Mouse (Mus musculus) embryonic fibroblast, embryonic 13.5 days (primary cell): ENCODE measurements around the gene Rgs6.

Experiments
- CTCF ChIP-seq: IDR thresholded peaks from 2 replicates; pipeline ENCODE4 v1.5.1; 2011; ENCODE audit warnings: mild to moderate bottlenecking, control low read depth, low read length, moderate library complexity, borderline replicate concordance; ENCODE audit not compliant: insufficient read depth
- POLR2A ChIP-seq: IDR thresholded peaks from 2 replicates; pipeline ENCODE4 v1.6.1; 2011; ENCODE audit warnings: low read depth, mild to moderate bottlenecking, control low read depth, low read length, moderate library complexity

GRCm38 (mm10) chr12:83045001-83045531 lies 457.0 kb downstream of the Rgs6 start:
- TF ChIP-seq CTCF (no peak), POLR2A (no peak)
